Mouse (Mus musculus): Measurements from ENCODE around the gene Twist2.

GRCm38 (mm10) chr1:91770221-91770624 lies 31.0 kb upstream of the Twist2 start:
- TF ChIP-seq POLR2A (IDR thresholded peaks at IDR 0.05; ENCODE audit: borderline replicate concordance, control insufficient read depth, low read depth, low read length) (no peak), CTCF (IDR thresholded peaks at IDR 0.05; ENCODE audit: control insufficient read depth, insufficient read depth, low read length) (no peak)

Measured in bone marrow, adult 2 months (tissue).